Mouse (Mus musculus) retina, adult 2 months (tissue): ENCODE data around the gene Gm10309.

Source experiments
- DNase-seq: peaks from one replicate; pipeline ENCODE4 v3.0.0-alpha.2; 2012; ENCODE audit warnings: low read depth, low spot score

Gene Gm10309

DNA sequence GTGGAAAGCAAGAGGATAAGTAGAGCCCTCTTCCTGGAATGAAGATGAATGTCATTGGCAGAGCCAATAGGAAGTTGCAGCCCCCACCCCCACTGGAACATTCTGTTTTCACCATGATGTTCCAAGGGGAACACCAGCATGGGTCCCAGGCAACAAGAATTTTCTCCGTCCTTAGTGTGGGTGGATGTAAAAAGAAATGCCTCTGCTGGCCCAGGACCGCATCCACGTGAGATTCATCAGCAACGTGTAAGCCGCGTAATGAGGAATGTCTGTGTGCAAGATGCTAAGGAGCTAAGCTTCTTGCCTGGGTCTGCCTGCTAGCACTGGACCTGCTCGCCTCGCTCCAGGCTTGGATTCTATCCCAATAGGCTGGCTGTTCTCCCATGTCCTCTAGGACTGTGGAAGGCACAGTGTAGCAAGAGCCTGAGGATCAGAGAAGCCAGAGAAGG, at the start of gene Gm10309:
Gene Gm10309 (minus strand): TSS at position 50 of the 449 bp plus-strand sequence.
- DNase-seq, result no peak

DNA sequence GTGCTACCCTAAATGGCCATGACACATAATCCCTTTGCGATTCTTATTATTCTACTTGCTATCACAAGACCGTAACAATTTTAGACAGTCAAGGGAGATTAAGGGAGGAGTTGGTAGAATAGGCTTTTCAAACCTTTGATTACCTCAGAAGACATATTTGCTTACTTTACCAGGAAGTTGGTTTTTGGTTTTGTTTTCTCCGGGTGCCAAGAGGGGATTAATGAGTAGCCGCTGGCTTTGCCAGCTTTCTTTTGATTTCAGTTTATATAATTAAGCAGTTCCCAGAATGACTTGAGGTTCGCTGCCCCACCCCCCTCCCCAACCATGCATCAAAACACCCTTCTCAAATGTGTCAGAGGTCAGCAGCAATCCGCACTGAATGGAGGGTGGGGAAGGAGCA, 47.0 kb upstream of the Gm10309 start:
- no peak for DNase-seq

DNA sequence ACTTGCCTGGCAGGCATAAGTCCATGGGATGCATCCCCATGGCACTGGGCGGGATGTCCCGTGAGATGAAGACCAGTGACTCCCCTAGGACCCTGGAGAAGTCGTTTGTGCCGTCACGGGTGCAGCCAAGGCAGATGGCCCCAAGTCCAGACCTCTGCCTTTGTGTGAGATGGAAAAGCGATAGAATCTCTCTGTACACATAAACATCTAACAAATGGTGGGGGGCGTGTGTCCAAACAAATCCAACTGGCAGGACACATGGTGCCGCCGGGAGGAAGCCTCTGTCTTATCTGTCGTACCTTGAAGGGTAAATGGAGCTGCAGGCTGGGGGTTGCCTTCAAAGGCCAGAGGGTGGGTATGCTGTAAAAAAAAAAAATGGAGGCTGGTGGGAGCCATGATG, 46.5 kb upstream of the Gm10309 start:
- DNase-seq, result no peak

DNA sequence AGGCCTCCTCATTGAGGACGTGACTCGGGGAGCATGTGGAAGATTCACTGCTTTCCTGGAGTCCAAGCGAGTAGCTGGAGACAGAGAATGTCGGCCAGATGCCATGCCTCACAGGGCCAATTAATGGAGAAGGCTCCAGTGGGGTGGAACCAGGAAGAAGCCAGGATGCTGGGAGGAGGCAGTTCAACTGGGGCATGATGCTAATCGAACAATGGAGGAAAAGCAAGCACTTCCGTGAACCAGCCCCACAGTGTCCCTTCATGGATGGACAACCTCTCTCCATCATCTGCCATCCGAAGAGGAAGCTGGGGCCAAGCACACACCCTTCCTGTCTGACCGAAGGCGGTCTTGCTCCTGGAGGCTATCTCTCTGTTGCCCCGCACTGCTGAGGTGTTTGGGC, 44.1 kb upstream of the Gm10309 start:
- no peak for DNase-seq

DNA sequence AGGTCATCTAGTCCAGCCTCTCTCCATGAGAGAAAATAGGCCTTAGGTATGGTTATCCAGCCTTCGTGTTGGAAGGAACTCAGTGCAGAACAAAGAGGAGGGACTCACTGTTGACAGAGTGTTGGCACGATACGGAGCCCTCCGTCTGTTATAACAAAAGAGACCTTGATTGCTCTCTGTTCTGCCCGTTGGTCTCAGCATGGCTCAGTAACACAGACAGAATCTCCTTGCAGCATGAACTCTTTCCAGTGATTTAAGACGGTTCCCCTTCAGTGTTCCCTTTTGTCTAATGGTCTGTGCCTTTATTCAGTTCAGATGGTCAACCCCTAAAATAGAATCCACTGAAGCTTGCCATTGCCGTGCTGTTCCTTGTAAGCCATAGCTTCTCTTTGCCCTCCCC, 41.5 kb upstream of the Gm10309 start:
- DNase-seq, result no peak

DNA sequence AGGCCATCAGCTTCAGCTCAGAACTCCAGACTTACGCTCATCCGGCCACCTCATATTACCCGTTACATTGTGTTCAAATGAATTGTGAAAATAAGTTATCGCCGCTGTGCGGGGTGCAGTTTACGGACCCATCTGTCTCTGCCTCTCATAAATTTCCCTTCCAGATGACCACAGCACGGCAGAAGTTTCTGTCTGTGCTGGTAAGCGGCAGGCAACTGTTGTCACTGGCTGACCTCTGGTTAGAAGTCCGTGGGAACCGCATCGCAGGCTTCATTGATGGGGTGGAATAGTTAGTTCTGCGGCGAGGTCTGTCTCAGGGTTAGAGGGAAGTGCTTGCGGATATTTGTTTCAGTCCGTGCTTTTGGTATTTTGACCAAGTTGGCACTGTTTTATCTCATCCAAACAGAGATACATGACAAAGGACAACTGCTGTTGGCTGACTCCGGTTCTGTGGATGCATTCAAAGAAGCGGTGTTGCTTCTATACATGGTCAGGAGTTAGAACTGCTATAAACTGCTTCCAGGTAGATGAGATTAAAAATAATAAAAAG, 34.9 kb upstream of the Gm10309 start:
- no peak for DNase-seq

DNA sequence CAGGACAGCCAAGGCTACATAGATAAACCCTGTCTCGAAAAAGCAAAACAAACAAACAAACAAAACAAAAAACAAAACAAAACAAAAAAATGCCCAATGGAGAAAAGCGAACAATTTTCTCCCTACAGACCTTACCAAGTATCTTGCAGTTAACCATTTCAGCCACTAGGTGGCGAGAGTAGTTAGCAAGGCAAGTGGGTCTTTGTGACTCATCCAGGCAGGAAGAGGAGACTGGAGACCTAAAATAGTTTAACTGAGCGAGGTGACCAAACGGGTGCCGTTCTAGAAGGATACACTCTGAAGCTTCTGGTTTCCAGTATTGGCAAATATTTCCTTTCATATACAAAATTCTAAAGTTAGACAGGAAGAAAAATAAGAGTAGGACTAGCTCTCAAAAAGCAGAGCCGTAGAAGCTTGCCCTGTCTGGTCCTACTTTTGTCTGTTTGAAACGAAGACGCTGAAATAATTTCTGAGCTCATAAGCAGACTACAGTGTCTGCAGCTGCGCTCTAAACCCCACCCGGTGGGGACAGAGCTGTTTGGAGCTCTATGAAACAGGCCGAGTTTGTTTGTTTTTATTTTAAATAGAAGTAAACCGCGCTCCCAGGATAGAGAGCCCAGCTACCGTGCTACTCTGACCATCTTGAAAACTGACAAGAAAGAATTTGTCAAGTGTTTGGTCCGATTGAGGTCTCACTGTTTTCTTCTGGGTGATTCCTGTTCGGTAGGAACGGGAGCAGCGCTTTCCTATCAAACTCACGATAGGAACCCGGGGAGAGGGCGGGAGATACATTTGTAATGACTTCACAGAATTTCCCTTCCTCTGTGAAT, 31.0 kb upstream of the Gm10309 start:
- DNase-seq, result peak; percentile 71

DNA sequence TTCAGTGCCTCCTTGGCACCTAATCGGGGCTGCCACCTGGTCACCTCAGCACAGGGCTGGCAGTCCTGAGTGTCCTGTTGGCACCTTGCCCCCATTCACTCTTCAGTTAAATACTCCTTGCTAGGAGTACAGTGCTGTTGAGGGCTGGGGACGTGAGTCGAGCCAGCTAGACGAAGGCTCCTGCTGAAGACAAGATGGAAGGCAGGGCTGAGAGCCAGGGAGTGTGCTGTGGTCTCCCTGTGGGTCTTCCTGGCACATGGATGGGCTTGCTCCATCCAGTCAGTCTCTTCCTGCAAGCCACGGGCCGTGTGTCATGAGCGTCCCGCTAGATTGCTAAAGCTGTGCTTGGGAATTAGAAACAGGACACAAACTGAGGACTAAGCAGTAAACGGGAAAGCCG, 30.1 kb upstream of the Gm10309 start:
- no peak for DNase-seq

DNA sequence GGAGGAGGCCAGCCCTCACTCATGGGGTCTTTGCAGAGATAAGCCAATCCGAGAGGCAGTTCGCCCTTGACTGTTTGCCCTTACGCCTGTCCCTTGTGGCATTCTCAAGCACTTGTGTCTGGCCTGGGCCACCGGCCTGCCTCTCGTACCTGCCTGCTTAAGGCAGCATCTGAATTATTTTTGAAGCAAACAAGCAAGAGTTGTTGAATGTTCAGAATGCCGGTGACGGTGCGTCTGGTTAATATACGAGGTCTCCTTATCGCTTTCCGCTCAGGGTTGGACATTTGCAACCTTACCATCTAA, 28.5 kb upstream of the Gm10309 start:
- DNase-seq, result no peak

DNA sequence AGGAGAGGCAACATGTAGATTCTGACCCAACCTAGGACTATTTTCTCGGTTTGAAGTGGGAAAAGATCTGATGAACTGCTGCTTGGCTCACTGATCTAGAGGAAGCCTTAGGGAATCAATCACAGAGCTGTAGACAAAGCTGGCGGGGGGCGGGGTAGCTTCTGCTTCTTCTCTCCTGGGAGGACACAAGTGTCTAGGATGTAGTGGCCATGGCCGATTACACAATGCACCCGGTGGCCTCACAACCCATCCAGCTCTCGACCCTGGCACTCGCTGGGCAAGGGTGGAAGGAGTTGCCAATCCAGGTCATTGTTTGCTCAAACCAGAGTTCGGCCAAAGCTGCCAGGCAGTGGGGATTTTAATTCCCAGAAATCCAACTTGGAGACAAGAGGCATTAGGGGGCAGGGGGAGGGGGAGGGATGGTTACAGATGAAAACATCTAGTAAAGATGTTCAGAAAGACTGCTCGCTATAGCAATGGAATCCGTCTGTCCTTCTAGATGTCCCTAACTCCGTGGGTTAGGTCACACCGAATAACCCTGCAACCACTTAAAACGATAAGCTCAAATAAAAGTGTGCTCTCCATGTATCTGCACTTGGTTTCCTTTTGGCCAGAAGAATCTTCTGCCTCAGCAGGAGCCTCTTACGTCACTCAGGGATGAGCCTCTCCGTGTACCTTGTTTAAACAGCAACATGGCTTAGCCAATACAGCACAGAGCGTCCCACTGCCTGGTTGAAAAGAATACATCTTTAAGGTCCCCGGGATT, 27.9 kb upstream of the Gm10309 start:
- DNase-seq, result no peak

DNA sequence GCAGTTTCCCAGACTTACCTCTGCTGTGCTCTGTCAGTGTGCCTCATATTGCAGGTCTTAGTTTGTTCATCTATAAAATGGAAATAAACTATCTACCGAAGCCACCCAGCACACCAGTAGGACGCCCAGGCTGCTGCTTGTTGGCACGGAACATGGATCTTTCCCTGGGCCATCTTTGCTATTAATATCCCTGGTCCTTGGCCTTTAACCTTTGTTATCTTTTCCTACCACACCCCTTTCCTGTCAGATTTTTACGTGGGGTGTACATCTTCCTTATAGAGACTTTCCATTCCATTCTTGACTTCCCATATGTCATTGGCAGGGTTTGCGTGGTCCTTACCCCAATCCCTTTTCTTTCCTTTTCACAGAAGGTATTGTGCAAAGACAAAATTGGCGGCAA, 26.2 kb upstream of the Gm10309 start:
- no peak for DNase-seq

DNA sequence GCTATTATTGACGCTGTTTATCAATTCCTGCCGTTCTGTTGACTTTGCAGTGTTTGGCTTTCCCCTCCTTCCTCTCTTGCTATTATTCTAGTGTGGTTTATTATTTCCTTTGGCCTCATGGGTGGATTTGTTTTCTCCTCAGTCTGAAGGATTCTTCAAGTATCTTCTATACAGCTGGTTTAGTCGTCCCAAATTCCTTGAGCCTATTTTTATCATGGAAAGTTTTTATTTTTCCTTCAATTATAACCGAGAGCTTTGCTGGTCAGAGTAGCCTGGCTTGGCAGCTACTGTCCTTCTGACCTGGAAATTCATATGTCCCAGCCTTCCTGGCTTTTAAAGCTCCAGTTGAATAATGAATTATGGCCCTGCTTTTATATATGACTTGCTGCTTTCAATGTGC, 24.4 kb upstream of the Gm10309 start:
- no peak for DNase-seq

DNA sequence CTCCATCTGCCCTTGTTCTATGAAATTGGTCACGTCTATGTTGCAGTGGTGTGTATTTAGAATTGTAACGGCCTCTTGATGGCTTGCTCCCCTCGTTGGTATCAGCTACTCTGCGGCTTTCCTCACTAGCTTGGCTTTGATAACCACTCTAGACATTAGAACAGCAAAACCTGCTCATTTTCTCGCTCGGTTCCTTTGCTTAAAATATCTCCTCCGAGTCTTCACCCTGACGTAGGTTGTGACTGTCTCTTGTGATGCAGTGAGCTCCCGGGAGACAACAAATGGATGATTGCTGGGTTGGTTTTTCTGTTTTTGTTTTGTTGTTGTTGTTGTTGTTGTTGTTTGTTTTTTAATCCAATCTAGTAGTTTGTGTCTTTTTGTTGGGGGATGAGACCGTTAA, 24.0 kb upstream of the Gm10309 start:
- no peak for DNase-seq

DNA sequence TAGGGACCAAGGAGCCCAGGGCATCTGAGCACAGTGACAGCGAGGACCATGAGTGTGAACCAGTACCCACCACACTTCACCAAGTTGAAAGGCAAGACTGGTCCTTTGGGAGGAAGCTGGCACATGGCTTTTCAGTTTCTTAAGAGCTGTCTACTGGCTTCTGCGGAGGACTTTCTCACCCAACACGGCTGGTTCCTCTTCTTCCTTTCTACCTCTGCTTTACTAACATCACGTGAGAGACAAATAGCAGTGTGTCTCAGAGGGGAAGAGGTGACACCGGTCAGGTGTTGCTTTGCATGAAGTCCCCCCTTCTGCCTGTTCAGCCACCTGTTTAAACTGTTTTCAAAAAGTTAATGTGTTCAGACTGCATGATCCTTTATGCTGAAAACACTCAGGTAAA, 22.3 kb upstream of the Gm10309 start:
- no peak for DNase-seq

DNA sequence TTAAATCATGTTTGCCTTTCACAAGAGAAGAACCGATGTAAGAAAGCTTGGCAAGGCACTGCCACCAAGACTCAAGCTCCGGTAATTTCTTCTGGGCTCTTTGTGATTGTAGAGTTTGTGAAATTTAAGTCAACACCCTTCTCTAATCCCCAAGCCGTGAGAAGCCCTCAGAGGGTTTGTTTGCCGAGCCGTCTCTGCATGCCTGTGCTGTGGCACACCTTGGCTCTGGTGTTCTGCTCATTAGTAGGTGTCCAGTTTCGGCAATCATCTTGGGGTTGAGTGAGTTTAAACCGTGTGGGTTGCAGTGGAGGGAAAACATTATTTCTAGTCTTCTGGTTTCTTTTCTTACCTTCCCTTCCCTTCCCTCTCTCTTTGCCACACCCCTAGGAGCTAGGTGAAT, 21.0 kb upstream of the Gm10309 start:
- no peak for DNase-seq

DNA sequence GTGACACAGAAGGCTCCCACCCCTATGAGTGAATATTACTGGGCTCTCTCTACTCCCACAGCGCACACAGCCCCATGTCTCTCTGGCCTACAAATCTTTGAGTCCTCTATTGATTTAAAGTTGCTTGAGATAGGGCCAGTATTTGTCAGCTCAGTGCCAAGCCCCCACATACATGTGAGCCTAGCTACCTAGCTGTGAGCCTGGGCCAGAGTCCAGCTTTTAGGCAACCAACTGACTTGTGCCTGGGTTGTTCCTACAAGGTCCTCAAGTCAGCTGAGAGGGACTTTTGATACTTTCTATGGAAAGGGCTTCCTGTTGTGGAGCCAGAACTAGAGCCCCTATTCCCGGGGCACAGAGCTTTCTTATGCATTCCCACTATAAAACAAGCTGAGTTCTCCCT, 20.0 kb upstream of the Gm10309 start:
- DNase-seq, result no peak

DNA sequence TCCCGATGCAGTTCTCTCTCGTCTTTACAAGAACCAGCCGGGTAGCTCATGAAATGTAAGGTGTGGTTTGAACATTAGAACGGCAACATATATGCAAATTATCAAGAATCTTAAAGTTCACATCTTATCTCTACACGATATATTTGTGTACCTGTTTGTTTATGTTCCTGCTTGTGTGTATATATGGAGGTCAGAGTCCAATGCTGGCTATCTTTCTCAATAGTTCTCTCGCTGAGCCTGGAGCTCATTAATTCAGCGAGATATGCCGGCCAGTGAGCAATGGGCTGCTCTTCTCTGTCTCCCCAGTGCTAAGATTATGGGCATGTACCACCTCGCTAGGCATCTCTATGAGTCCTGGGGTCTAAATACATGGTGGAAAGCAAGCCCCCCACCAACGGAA, 18.8 kb upstream of the Gm10309 start:
- no peak for DNase-seq

DNA sequence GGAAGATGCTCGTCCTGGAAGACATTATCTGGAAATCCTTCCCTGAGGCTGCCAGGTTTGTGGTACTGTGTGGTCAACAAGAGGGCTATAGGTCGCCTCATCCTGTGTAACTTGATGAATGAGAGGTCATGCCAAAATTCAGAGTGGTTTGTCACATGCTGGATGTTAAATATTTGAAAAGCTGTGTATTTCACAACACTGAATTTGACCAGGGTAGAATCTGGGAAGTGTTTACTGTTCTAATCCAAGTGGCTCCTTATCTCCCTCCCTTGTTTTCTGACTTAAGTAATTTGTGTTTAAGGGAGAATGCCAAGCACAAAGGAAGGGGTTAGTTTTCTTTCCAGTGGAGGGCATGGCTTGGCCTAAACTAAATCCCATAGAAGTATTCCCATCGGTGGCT, 18.3 kb upstream of the Gm10309 start:
- DNase-seq, result no peak

DNA sequence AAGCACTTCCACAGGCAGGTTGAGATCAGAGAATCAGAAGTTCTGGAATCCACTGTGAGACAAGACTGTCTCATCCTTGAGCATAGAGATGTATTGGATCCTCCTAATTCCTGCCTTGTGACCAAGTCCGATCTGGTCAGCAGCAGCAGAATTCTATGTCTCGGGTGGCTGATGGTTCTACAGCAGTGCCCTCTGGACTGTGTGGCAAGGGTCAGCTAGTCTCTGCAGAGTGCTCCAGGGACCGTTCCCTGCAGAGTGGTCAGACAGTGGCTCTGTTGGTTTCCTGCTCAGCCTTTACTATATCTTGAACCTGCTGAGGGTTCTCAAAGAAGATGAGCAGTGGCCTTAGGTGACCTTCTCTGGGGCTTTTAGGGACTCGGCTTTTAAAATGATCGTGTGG, 17.6 kb upstream of the Gm10309 start:
- no peak for DNase-seq

DNA sequence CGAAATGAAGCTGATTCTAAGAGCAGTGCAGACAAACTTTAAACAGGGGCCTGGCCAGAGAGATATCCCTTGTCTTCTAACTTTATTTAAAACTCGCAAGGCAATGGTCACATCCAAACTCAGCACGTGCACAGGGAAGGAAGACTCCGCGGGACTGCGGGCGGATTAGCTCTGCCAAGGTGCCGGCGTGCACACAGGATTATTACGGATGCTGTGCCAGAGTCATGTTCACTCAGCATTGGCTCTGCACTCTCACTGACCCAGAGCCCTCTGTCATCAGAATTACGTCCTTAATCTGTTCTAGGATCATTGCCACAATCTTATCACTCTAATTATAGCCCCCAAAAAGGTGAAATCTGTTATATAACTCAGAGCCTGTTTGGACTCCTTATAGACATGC, 16.2 kb upstream of the Gm10309 start:
- DNase-seq, result peak; percentile 25

DNA sequence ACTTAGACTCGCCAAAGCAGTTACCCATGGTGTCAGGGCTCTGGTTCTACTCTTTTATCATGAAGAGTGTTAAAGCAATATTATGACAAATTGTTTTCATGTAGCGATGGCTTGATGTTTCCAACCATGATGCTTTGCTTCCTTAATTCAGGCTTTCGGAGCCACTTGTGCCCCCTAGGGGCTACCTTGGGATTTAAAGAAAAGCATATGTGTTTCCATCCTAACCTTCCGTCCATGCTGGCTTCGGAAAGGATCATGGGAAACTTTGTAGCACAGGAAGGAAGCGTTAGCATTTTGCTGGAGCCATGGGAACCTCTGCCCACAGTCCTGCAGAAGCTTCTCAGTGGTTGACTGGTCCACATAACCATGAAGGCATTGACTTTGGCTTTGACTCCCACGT, 13.6 kb upstream of the Gm10309 start:
- no peak for DNase-seq

DNA sequence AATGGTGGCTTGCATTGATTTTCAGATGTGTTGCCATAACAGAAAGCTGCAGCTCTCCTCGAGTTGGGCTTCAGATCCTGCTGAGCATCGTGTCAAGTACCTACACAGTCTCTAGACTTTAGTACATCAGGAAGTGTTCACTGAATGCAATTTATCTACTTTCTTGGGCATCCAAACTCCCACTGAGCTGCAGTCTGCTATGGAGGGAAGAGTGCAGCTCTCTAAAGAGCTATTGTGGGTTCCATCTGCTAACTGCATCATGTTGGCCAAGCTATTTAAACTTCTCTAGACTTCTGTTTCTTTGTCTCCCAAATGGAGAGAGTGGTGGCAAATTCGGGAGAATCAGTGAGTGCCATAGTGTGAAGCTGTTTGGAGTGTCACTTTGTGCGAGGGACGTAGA, 11.6 kb upstream of the Gm10309 start:
- no peak for DNase-seq

DNA sequence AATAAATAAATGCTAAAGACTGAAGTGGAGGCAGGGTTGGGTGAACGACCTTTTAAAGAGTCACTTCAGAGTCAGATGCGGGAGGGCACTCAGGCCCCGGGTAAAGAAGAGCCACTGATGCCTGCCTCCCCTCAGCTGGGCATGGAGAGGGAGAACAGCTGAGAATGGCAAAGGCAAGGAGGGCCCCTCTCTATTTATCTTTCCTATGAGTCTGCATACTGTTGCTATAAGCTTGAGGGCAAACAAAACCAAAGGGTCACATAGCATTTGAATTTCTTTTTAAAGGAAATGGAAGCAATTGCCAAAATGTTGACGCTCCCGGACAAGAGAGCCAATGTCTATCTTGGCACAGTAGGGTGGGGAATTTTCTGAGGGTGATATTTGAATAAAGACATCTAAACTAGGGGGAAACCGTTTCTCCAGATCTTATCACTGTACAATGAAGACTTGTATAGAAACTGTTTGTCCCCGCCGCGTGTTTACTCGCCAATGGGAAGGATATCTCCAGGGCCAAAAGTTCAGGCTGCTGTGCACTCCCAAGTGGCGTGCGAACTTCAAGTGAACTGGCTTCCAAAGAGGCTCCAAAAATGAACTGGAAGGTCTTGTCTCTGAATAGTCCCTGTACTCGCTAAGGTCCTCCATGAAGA, 10.1 kb upstream of the Gm10309 start:
- DNase-seq, result no peak
